Mouse (Mus musculus) granulocyte monocyte progenitor cell, adult 5-6 weeks (primary cell): ENCODE measurements around the gene Il6ra. TPM values are rescaled to one million over a fixed set of nuclear protein-coding genes. Genes with fewer than 3 reads are reported as not detected.

Experiments
- ATAC-seq: replicated peaks from 2 replicates; pipeline ENCODE4 v1.8.0; 2016; ENCODE audit warnings: mild to moderate bottlenecking, moderate TSS enrichment, inconsistent platforms; ENCODE audit not compliant: poor library complexity, severe bottlenecking
- total RNA-seq, 2 experiments: library from RNA; stranded (forward) in 1 of 2; stranded (reverse) in 1 of 2; fragments of 200-712, 200-1000 nt in 1 of 2; fragments of >200 nt in 1 of 2; fragmentation: Nextera tagmentation in 1 of 2; gene quantifications; 2 replicates each; pipeline ENCODE4 v1.2.3; 2014 to 2017

Il6ra gene
- total RNA-seq, 2 experiments from 2014 or later, result 20.8 to 36.8 TPM

- peak; percentile 50; the same call in 1 of the 2 replicates for ATAC-seq
Measured at GRCm38 (mm10) chr3:89817056-89817455, 95.9 kb downstream of the Il6ra start.

Other genes starting within 250 kb of the Il6ra start
- gene Adar, start 198.2 kb downstream of the Il6ra start, total RNA-seq (2014; fragmentation: Nextera tagmentation), result 33.2 and 35.2 TPM in 2 replicates
- gene Adar, start 198.2 kb downstream of the Il6ra start, total RNA-seq (2017), result 21.1 and 30.4 TPM in 2 replicates
- gene Chrnb2, start 148.6 kb downstream of the Il6ra start, total RNA-seq (2014; fragmentation: Nextera tagmentation), result 0.77 TPM in 1 of 2 replicates, not detected in the other
- 0.39 and 0.72 TPM in 2 replicates for gene Chrnb2, start 148.6 kb downstream of the Il6ra start, total RNA-seq (2017)
- gene Ube2q1, start 139.6 kb downstream of the Il6ra start, total RNA-seq (2014; fragmentation: Nextera tagmentation), result 95.1 and 123 TPM in 2 replicates
- gene Ube2q1, start 139.6 kb downstream of the Il6ra start, total RNA-seq (2017), result 110 and 118 TPM in 2 replicates
- gene She, start 81.8 kb downstream of the Il6ra start, total RNA-seq (2014; fragmentation: Nextera tagmentation), result not detected in 2 replicates
- not detected in 2 replicates for gene She, start 81.8 kb downstream of the Il6ra start, total RNA-seq (2017)
- gene Atp8b2, start 50.3 kb upstream of the Il6ra start, total RNA-seq (2014; fragmentation: Nextera tagmentation), result 12.2 and 35.5 TPM in 2 replicates
- gene Atp8b2, start 50.3 kb upstream of the Il6ra start, total RNA-seq (2017), result 29.3 and 31.4 TPM in 2 replicates
- gene Hax1, start 85.6 kb upstream of the Il6ra start, total RNA-seq (2014; fragmentation: Nextera tagmentation), result 117 and 123 TPM in 2 replicates
- gene Hax1, start 85.6 kb upstream of the Il6ra start, total RNA-seq (2017), result 86.2 and 87.3 TPM in 2 replicates
- gene 4933434E20Rik, start 138.4 kb upstream of the Il6ra start, total RNA-seq (2014; fragmentation: Nextera tagmentation), result 35.2 and 45.3 TPM in 2 replicates
- 49.6 and 63.6 TPM in 2 replicates for gene 4933434E20Rik, start 138.4 kb upstream of the Il6ra start, total RNA-seq (2017)
- 242 and 252 TPM in 2 replicates for gene Ubap2l, start 139.4 kb upstream of the Il6ra start, total RNA-seq (2014; fragmentation: Nextera tagmentation)
- gene Ubap2l, start 139.4 kb upstream of the Il6ra start, total RNA-seq (2017), result 124 and 135 TPM in 2 replicates
- gene Tpm3, start 159.5 kb upstream of the Il6ra start, total RNA-seq (2014; fragmentation: Nextera tagmentation), result 529 and 543 TPM in 2 replicates
- 806 and 846 TPM in 2 replicates for gene Tpm3, start 159.5 kb upstream of the Il6ra start, total RNA-seq (2017)
- 0.28 and 1.8 TPM in 2 replicates for gene Nup210l, start 190.9 kb upstream of the Il6ra start, total RNA-seq (2014; fragmentation: Nextera tagmentation)
- gene Nup210l, start 190.9 kb upstream of the Il6ra start, total RNA-seq (2017), result 0.31 and 0.52 TPM in 2 replicates